Mouse (Mus musculus) kidney, postnatal 0 days (tissue): ENCODE data around the gene Tmem204. TPM values are rescaled to one million over a fixed set of nuclear protein-coding genes. Genes with fewer than 3 reads are reported as not detected.

ENCODE experiments used
- ATAC-seq: fragments of 200-750 bp; cut with Nextera tagmentation; replicated peaks from 2 replicates; pipeline ENCODE4 v1.8.0; 2017; ENCODE audit warnings: low read depth, moderate number of reproducible peaks, moderate TSS enrichment, moderate library complexity; ENCODE audit not compliant: low FRiP score
- DNase-seq: peaks from one replicate; pipeline ENCODE4 v3.0.0-alpha.2; 2016; ENCODE audit warnings: low spot score
- H3K27ac ChIP-seq: fragments of 300-500 bp; sonication (generic); 2 replicates; pipeline ENCODE4 v1.5.1; 2014; ENCODE audit warnings: mild to moderate bottlenecking
- H3K27me3 ChIP-seq: fragments of 300-500 bp; sonication (generic); 2 replicates; pipeline ENCODE4 v1.6.1; 2014; ENCODE audit warnings: low read length, mixed read lengths; ENCODE audit not compliant: insufficient read depth
- H3K36me3 ChIP-seq: fragments of 300-500 bp; sonication (generic); 2 replicates; pipeline ENCODE4 v1.6.1; 2014; ENCODE audit warnings: low read length, mixed read lengths; ENCODE audit not compliant: insufficient read depth
- H3K4me1 ChIP-seq: fragments of 300-500 bp; sonication (generic); replicated peaks from 2 replicates; pipeline ENCODE4 v1.6.1; 2014; ENCODE audit warnings: antibody characterized with exemption, low read length, mixed read lengths; ENCODE audit not compliant: insufficient read depth
- H3K4me2 ChIP-seq: fragments of 300-500 bp; sonication (generic); 2 replicates; pipeline ENCODE4 v1.6.1; 2014; ENCODE audit warnings: mild to moderate bottlenecking, low read length, moderate library complexity, mixed read lengths
- H3K4me3 ChIP-seq: fragments of 300-500 bp; sonication (generic); replicated peaks from 2 replicates; pipeline ENCODE4 v1.5.1; 2014; ENCODE audit warnings: low read depth, low read length
- H3K9ac ChIP-seq: fragments of 300-500 bp; sonication (generic); 2 replicates; pipeline ENCODE4 v1.6.1; 2014; ENCODE audit warnings: low read depth, low read length
- H3K9me3 ChIP-seq: fragments of 300-500 bp; sonication (generic); replicated peaks from 2 replicates; pipeline ENCODE4 v1.6.1; 2016; ENCODE audit warnings: low read length, inconsistent platforms, mixed read lengths
- CTCF ChIP-seq: IDR thresholded peaks from 2 replicates; pipeline ENCODE4 v1.5.1; 2016; ENCODE audit warnings: antibody characterized with exemption, low read depth, mild to moderate bottlenecking, moderate library complexity
- WGBS: fragments of 180-500 bp; shearing (Covaris S2); extraction: QIAGEN DNeasy Blood & Tissue Kit; methylation state at CpG from one replicate; pipeline ENCODE4 v1.1.7; 2014; 5-methylcytosine and 5-hydroxymethylcytosine counted together
- polyA plus RNA-seq: library from polyadenylated mRNA; unstranded; fragments of >200 nt; fragmentation: Nextera tagmentation; extraction: Ambion mirVana; gene quantifications from 2 replicates; pipeline ENCODE4 v1.2.1, GENCODE M21; 2015

Gene Tmem204
- polyA plus RNA-seq, 1 experiment from 2014 or later = 59.9 TPM

DNA sequence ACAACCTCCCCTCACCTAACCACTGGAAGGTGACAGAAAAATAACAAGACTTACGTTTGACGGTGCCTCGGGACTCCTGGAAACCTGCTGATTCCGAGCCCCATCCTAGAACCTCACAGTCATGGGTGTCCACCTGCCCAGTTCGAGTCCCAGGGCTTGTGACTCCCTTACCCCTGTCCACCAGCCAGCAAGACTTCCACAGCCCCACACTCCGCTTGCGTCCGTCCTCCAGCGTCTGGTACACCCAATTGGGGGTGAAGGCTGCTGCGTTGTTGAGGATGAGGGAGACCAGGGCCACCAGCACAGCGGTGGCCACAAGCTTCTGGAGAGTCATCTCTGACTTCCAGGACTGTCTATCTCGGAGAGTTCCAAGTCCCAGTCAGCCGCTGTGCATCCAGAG, 3.2 kb downstream of the Tmem204 start:
- Histone ChIP-seq H3K4me3 (peak overlapping the region; percentile 42), H3K27ac (peak overlapping the region; percentile 94), H3K4me2 (peak overlapping the region; percentile 63), H3K27me3 (no peaks in the 10 kb centered on the region), H3K9ac (peak overlapping the region; percentile 65), H3K36me3 (no peaks in the 10 kb centered on the region), H3K4me1 (peaks cover 17% of the 10 kb centered on the region; the same call in 1 of the 2 replicates), H3K9me3 (no peaks in the 10 kb centered on the region)
- 77% methylated on average over 13 of the region's 13 CpGs for WGBS
- no peak for DNase-seq
- no peak for TF ChIP-seq CTCF
- ATAC-seq = no peak

DNA sequence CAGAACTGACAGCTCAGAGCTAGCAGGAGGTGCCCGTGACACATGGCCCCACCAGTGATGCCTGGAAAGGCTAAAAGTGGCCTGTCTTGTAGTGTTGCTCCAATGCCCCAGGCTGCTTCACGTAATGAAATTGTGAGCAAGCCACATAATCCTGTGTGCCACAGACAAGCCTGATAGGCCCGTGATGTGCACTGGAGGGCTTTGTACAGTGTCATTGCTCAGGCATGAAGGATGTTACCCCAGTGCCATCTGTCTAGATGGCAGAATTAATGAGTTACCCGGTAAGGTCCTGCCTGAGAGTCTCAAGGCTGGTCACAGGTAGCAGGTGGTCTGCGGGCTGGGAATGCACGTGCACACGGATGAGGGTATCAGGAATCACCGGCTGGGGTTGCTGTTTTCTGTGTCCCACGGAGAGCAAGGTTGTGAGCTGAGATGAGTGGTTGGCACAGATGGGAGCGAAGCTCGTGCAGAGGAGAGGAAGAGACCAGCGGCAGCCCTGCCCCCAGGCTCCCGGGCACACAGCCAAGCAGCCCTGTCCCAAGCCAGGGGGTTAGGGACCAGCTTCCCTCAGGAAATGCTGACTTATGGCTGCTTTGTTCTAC, 5.5 kb downstream of the Tmem204 start:
- no peak for TF ChIP-seq CTCF
- peak overlapping the region; percentile 63 for H3K4me2 ChIP-seq
- no peaks in the 10 kb centered on the region for H3K27me3 ChIP-seq
- peak; percentile 64 for DNase-seq
- no peak for ATAC-seq
- peak overlapping the region; percentile 8; the same call in 1 of the 2 replicates for H3K27ac ChIP-seq
- no peaks in the 10 kb centered on the region for H3K36me3 ChIP-seq
- H3K9me3 ChIP-seq = no peaks in the 10 kb centered on the region
- peak overlapping the region; percentile 65; the same call in 1 of the 2 replicates for H3K9ac ChIP-seq
- 46% methylated on average over 13 of the region's 13 CpGs for whole genome bisulfite sequencing
- H3K4me1 ChIP-seq = peaks cover 8% of the 10 kb centered on the region; the same call in 1 of the 2 replicates
- peak overlapping the region; percentile 42 for H3K4me3 ChIP-seq

DNA sequence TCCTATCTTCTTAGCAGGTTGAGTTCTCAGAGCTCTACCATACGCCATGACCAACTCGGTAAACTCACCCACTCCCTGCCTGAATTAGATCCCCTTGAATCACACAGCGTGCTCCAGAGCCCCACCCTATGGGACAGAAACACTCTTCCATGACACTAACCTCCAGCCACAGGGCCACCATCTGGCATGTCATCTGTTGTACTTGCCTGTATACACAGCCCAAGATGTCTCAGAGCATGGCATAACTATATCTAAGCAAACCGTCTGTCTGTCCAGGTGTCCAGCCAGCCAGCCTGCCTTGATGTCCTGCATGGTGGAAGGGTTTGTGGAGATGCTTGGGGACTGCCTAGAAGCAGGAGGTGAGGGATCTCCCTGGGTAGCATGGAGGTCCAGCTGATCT, 6.5 kb downstream of the Tmem204 start:
- Histone ChIP-seq H3K4me2 (peak overlapping the region; percentile 63), H3K36me3 (no peaks in the 10 kb centered on the region), H3K9me3 (no peaks in the 10 kb centered on the region), H3K4me1 (peaks cover 6% of the 10 kb centered on the region; the same call in 1 of the 2 replicates), H3K27ac (no peak overlapping the region), H3K27me3 (no peaks in the 10 kb centered on the region), H3K9ac (no peak overlapping the region), H3K4me3 (no peak overlapping the region)
- TF ChIP-seq CTCF = no peak
- DNase-seq (no peak), ATAC-seq (no peak)
- WGBS = 91% methylated on average over 4 of the region's 4 CpGs

DNA sequence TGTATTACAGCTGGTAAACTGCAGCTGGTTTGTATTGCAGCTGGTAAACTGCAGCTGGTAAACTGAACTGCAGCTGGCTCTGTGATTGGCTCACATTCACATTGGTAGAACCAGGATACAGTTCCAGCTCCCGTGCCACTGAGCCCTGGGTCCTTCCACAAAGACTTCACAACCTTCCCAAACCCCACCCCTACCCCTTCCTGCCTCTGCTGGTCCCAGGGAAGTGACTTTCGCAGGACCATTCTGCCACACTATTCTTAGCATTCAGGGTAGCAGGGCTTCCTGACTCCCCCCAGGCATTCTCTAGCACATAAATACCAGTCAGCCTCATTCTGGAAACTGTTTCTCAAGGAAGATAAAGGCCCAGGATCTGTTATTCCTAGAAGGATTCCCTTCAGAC, 14.7 kb downstream of the Tmem204 start:
- DNase-seq = no peak
- H3K36me3 ChIP-seq = no peaks in the 10 kb centered on the region
- 63% methylated on average over 2 of the region's 2 CpGs for WGBS

DNA sequence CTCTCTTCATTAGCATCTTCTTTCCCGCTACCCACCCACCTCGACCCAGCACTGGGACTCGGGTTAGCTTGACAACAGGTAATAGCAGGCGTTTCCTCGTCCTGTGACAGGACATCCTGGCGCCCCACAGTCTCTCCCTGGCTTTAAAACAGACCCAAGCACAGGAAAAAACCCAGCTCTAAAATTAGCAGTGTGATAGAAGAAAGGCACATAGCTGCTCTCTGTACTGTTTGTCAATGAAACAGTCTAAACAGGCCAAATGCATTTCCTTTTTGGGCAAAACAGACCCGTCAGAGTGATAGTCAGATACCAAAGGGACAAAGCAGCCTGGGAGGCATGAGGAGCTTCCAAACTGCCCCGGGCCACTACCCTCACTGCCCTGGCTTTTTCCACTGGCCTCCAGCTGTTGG, 15.9 kb downstream of the Tmem204 start:
- Histone ChIP-seq H3K4me1 (no peaks in the 10 kb centered on the region), H3K4me3 (no peak overlapping the region), H3K36me3 (peaks cover 2% of the 10 kb centered on the region; the same call in 1 of the 2 replicates), H3K27ac (peak overlapping the region; percentile 65), H3K4me2 (no peak overlapping the region), H3K9ac (no peak overlapping the region), H3K9me3 (no peaks in the 10 kb centered on the region), H3K27me3 (no peaks in the 10 kb centered on the region)
- ATAC-seq (no peak), DNase-seq (peak; percentile 32)
- WGBS = 72% methylated on average over 8 of the region's 8 CpGs
- no peak for TF ChIP-seq CTCF

More for the DNA sequence above, 14.7 kb downstream of the Tmem204 start:
- Histone ChIP-seq H3K9me3 (no peaks in the 10 kb centered on the region), H3K27ac (peak overlapping the region; percentile 62; the same call in 1 of the 2 replicates), H3K27me3 (no peaks in the 10 kb centered on the region), H3K9ac (no peak overlapping the region), H3K4me1 (no peaks in the 10 kb centered on the region), H3K4me3 (no peak overlapping the region), H3K4me2 (no peak overlapping the region)
- ATAC-seq = no peak
- TF ChIP-seq CTCF = no peak

DNA sequence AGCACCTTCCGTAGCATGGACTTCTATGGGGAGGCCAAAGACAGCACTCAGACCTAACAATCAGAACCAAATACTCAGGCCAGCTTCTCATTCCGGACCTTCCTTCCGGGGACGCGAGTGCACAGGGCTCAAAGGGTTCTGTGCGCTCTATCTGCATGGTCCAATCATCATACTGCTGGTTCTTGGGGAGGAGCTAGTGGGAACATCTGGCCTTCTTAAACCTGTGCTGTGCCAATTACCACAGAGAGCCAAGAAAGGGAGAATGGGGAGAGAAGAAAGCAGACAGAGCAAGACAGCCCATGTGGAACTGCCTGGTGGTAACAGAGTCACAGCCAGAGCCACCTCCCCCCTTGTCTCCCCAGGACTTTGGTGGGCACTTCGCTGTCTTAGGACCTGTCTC, 16.8 kb downstream of the Tmem204 start:
- Histone ChIP-seq H3K9ac (no peak overlapping the region), H3K36me3 (peaks cover 11% of the 10 kb centered on the region; the same call in 1 of the 2 replicates), H3K4me2 (no peak overlapping the region), H3K4me3 (no peak overlapping the region), H3K27me3 (no peaks in the 10 kb centered on the region), H3K27ac (0 out of 2 replicates have a peak overlapping the region, but pooled peaks have one; percentile 65), H3K9me3 (no peaks in the 10 kb centered on the region), H3K4me1 (no peaks in the 10 kb centered on the region)
- no peak for ATAC-seq
- TF ChIP-seq CTCF = no peak
- WGBS = 85% methylated on average over 7 of the region's 7 CpGs
- DNase-seq = no peak

DNA sequence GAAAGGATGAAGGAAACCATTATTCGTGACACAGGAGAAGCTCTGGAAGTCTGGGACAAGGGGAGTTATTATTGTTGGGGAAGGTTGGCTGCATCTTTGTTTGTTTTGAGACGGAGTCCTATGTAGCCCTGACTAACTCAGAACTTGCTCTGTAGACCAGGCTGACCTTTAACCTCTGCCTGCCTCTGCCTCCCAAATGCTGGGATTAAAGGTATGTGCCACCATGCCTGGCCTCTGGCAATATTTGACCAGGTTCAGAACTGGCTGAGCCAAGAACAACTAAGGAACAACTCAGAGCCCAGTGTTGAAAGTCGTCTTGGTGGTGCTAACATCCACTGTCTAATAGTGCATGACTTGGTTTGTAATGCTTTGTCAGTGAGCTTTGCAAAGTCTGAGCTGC, 18.2 kb downstream of the Tmem204 start:
- DNase-seq (no peak), ATAC-seq (no peak)
- Histone ChIP-seq H3K27me3 (no peaks in the 10 kb centered on the region), H3K9me3 (no peaks in the 10 kb centered on the region), H3K4me2 (no peak overlapping the region), H3K4me1 (no peaks in the 10 kb centered on the region), H3K27ac (no peak overlapping the region), H3K36me3 (peaks cover 12% of the 10 kb centered on the region; the same call in 1 of the 2 replicates), H3K9ac (no peak overlapping the region), H3K4me3 (no peak overlapping the region)
- 66% methylated on average over 3 of the region's 3 CpGs for WGBS
- TF ChIP-seq CTCF = no peak
